Mouse (Mus musculus): ENCODE data around the gene Plcl2. TPM values are rescaled to one million over a fixed set of nuclear protein-coding genes. Genes with fewer than 3 reads are reported as not detected.
"Not testable (repeated sequence)": the region's sequence is repeated elsewhere in the genome, so short reads cannot be mapped to it uniquely, and the experiment has no call there.

Gene Plcl2
- polyA plus RNA-seq, 1 experiment from 2014 or later, result 10.2 TPM

DNA sequence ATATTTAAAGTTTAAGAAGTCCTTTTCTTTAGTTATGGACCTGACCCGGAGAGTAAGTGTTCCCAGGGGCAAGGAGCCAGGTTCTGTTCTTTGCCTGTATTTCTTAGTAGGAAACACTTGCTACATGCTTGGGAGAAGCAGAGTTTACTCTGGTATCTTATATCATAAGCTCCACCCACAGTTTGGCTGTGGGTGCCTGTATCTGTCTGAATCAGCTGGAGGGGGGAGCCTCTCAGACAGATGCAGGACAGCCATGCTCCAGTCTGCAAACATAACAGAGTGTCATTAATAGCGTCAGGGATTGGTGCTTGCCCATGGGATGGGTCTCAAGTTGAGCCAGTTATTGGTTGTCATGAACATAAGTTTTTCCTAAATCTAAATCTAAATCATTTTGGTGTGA lies 42.9 kb downstream of the Plcl2 start:
- Histone ChIP-seq H3K4me2 (replicated peaks) (no peak overlapping the region), H3K36me3 (no peaks in the 10 kb centered on the region), H3K9me3 (no peaks in the 10 kb centered on the region), H3K27ac (no peak overlapping the region), H3K9ac (no peak overlapping the region), H3K4me1 (no peaks in the 10 kb centered on the region), H3K27me3 (replicated peaks) (no peaks in the 10 kb centered on the region), H3K4me3 (no peak overlapping the region)
- no peak for ATAC-seq (ENCODE audit: low FRiP score, low read depth)
- WGBS, result 88% methylated on average over 2 of the region's 2 CpGs

DNA sequence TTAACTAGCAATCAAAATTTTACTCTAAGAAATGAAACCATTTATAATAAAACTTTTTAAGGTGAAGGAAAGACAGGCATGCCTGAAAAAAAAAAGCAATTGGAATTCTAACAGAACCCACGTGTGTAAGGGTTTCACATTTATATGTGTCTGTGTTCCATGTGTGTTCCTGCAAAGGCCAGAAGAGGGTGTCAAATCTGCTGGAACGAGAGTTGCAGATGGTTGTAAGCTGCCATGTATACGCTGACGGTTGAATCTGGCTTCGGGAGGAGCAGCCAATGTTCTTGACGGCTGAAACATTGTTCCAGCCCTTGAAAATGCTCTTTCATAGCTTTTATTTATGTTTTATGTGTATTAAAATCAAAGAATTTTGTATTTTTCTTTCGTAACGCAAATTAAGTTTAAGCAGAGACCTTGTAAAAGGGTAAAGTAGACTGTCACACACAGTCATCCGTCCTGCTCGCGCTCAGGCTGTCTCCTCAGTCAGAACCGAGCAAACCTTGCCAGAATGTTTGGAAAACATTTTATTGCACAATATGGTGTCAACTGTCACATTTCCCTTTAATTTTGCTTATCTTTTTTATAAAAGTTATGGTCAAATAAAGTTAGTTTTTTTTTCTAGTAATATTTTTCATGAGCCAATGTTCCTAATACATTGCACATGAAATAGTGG lies 48.5 kb downstream of the Plcl2 start:
- no peak overlapping the region for H3K27ac ChIP-seq
- no peaks in the 10 kb centered on the region for H3K9me3 ChIP-seq
- no peak for ATAC-seq (ENCODE audit: low FRiP score, low read depth)
- no peak overlapping the region for H3K4me3 ChIP-seq
- H3K4me2 ChIP-seq (replicated peaks), result no peak overlapping the region
- H3K4me1 ChIP-seq, result no peaks in the 10 kb centered on the region
- no peaks in the 10 kb centered on the region for H3K27me3 ChIP-seq (replicated peaks)
- H3K36me3 ChIP-seq, result no peaks in the 10 kb centered on the region
- H3K9ac ChIP-seq, result no peak overlapping the region
- WGBS, result 84% methylated on average over 12 of the region's 12 CpGs

DNA sequence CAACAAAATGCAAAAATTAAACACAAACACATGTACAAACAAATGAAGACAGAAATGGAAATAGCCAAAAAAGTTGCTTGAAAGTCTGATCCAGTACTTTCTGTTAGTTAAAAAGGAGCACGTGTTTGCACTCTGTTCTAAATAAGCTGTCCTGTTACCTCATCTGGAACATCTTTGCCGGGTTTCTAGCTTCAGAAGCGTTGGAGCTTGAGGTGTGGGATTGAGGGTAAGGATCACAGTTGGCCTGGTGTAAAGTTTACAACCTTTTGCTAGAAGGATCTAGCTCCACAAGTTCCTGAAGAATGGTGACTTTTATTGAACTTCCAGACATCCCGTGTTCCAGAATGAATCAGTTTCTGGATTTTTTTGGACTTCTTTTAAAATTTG lies 49.0 kb downstream of the Plcl2 start:
- no peak overlapping the region for H3K27ac ChIP-seq
- 84% methylated on average over 4 of the region's 4 CpGs for WGBS
- no peak for ATAC-seq (ENCODE audit: low FRiP score, low read depth)

DNA sequence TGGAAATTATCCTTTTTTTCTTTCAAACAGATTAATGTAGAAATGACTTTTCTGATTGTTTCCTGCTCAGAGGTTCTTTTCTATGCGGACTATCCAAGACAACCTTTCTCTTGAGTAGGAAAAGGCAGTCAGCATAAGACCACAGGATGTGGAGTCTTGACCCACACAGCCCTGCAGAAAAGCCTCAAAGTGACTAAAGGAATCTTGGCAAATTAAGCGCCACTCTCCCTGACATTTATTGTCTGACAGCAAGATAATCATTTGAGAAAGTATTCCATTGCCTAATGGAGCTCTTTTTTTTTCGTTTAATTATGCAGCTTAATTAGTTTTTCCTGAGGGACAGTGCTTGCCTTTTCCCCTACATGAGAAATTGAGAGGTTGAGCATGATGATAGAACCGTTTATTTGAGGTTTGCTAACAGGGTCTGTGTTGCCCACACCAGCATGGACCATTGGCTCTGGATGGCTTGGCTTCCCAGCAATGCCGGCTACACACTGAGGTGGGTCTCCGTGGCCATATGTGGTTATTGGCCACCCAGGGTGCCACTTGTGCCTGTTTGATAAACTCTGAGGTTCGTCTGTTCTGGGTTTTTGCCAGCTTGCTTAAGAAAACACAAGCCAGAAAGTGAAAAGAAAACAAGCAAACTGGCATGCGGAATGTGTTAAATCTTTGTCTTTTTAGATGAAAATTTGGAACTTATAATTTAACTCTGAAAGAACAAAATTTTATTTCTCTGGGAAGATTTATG lies 56.3 kb downstream of the Plcl2 start:
- no peaks in the 10 kb centered on the region for H3K4me1 ChIP-seq
- H3K9ac ChIP-seq, result no peak overlapping the region
- H3K9me3 ChIP-seq, result no peaks in the 10 kb centered on the region
- H3K36me3 ChIP-seq, result no peaks in the 10 kb centered on the region
- ATAC-seq (ENCODE audit: low FRiP score, low read depth), result no peak
- H3K4me2 ChIP-seq (replicated peaks), result no peak overlapping the region
- 57% methylated on average over 8 of the region's 8 CpGs for WGBS
- H3K27me3 ChIP-seq (replicated peaks), result no peaks in the 10 kb centered on the region
- H3K27ac ChIP-seq, result no peak overlapping the region
- no peak overlapping the region for H3K4me3 ChIP-seq

More for the DNA sequence above, 49.0 kb downstream of the Plcl2 start:
- Histone ChIP-seq H3K4me2 (replicated peaks) (no peak overlapping the region), H3K9me3 (no peaks in the 10 kb centered on the region), H3K27me3 (replicated peaks) (no peaks in the 10 kb centered on the region), H3K4me1 (no peaks in the 10 kb centered on the region), H3K9ac (no peak overlapping the region), H3K36me3 (no peaks in the 10 kb centered on the region), H3K4me3 (no peak overlapping the region)

DNA sequence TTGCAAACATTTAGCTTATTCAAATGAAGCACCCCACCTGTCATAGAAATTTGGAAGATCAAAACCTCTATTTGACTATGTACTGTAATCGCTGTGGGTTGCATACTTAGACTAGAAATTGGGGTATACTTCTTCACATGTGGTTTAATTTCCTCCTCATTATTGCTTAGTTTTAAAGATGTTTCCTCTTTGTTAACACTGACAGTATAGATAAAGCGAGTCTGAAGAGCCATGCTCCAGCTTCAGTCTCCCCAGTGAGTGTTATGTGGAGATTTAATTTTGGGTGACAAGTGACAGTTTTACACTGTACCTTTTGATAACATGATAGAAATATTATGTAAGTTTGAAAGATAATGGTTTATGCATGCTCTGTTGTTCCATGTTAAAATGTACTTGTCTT lies 59.6 kb downstream of the Plcl2 start:
- no peaks in the 10 kb centered on the region for H3K4me1 ChIP-seq
- WGBS, result 94% methylated on average over 2 of the region's 2 CpGs
- H3K4me3 ChIP-seq, result no peak overlapping the region
- no peak overlapping the region for H3K9ac ChIP-seq
- H3K36me3 ChIP-seq, result no peaks in the 10 kb centered on the region
- H3K27me3 ChIP-seq (replicated peaks), result no peaks in the 10 kb centered on the region
- no peaks in the 10 kb centered on the region for H3K9me3 ChIP-seq
- no peak overlapping the region for H3K4me2 ChIP-seq (replicated peaks)
- no peak overlapping the region for H3K27ac ChIP-seq
- no peak for ATAC-seq (ENCODE audit: low FRiP score, low read depth)

DNA sequence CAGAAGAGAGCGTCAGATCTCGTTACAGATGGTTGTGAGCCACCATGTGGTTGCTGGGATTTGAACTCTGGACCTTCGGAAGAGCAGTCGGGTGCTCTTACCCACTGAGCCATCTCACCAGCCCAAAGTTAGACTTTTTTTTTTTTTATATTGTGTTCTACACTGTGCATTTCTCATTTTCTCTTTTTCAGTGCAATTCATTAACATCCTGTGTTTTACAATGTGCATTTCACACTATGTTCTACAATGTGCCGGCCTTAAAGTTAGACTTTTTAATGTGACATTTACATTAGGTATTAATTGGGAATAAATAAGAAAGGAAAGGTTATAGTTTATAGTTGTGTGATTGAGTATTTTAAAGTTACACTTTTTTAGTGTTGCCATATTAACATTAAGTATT lies 61.0 kb downstream of the Plcl2 start:
- H3K9me3 ChIP-seq; H3K4me2 ChIP-seq (replicated peaks); H3K9ac ChIP-seq; H3K4me1 ChIP-seq; H3K27ac ChIP-seq; H3K4me3 ChIP-seq; H3K36me3 ChIP-seq; ATAC-seq (ENCODE audit: low FRiP score, low read depth); H3K27me3 ChIP-seq (replicated peaks): not testable (repeated sequence)
- 98% methylated on average over 5 of the region's 5 CpGs for WGBS

DNA sequence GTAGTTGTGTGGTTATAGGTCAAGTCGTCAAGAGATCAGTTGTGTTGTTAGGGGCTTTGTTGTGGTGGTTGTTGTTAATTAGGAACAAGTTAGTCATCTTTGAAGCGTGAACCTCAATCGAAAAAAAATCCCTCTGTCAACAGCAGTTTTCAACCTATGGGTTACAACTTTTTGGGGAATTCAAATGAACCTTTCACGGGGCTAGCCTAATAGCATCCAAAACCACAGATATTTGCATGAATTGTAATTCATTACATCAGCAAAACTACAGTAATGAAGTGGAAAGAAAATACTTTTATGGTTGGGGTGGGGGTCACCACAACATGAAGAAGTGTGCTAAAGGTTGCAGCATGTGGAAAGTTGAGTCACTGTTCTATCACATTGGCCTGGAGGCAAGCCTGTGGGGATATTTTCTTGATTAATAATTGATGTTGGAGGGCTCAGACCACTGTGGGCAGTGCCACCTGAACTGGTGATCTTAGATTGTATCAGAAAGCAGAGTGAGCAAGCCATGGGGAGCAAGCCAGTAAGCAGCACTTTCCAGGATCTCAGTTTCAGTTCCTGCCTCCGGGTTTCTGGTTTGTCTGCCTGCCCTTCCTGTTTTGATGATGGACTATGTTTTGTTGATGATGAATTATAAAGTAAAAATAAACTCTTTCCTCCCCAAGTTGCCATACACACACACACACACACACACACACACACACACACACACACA lies 61.6 kb downstream of the Plcl2 start:
- 85% methylated on average over 5 of the region's 5 CpGs for WGBS
- H3K4me3 ChIP-seq, result no peak overlapping the region
- no peak overlapping the region for H3K4me2 ChIP-seq (replicated peaks)
- no peaks in the 10 kb centered on the region for H3K9me3 ChIP-seq
- H3K27ac ChIP-seq, result no peak overlapping the region
- H3K36me3 ChIP-seq, result no peaks in the 10 kb centered on the region
- no peaks in the 10 kb centered on the region for H3K27me3 ChIP-seq (replicated peaks)
- H3K4me1 ChIP-seq, result no peaks in the 10 kb centered on the region
- ATAC-seq (ENCODE audit: low FRiP score, low read depth), result no peak
- no peak overlapping the region for H3K9ac ChIP-seq

DNA sequence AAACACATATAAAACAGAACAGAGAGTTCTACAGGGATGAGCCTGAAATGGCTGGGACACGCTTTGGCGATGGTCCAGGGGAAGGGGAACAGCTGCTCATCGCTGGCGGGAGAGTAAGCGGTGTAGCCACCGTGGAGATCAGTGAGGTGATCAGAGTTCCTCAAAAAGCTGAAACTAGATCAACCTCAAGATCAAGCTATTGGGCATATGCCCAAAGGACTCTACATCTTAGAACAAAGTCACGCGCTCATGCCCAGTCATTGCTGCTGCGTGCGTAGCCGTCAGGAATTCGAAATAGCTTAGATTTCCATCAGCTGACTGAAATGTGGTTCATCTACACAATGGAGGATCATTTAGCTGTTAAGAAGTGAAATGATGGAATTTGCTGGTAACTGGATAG lies 65.0 kb downstream of the Plcl2 start:
- Histone ChIP-seq H3K4me2 (replicated peaks) (no peak overlapping the region), H3K9me3 (no peaks in the 10 kb centered on the region), H3K27me3 (replicated peaks) (no peaks in the 10 kb centered on the region), H3K4me1 (no peaks in the 10 kb centered on the region), H3K36me3 (no peaks in the 10 kb centered on the region), H3K27ac (no peak overlapping the region), H3K9ac (no peak overlapping the region), H3K4me3 (no peak overlapping the region)
- 94% methylated on average over 12 of the region's 12 CpGs for WGBS
- ATAC-seq (ENCODE audit: low FRiP score, low read depth), result no peak

DNA sequence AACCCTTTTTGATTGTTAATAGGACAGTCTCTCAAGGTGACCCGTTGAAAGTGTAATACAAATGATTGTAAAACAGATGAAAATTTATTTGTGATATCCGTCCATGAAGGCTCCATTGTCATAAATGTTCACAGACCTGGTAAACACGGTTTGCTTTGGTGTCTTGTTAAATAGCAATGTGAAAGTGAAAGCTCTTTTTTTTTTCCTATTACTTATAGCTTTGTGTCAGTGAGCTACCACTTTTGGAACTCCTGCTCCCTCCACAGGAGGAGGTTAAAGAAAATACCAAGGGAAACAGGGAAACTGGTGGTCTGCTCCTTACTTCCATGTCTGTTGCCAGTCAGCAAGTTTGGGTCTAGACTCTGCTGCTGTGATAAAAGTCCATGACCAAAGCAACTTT lies 71.2 kb downstream of the Plcl2 start:
- 89% methylated on average over 3 of the region's 3 CpGs for WGBS

DNA sequence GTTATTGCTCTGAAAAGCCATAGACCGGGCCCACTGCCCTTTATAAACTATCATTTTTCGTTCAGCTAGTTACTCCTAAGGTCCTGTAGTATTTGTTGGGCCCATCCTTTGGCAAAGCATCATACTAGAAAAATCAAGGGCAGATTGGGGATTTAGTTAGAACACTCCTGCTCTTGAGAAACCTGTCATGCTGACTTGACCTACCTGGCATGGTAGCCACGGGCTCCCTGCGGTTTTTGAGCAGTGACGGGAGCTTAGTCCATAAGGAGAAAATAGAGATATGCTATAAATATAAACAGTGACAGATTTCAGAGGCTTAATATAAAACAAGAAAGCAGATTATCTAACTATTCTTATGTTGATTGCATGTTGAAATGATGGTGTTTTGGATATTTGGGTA lies 77.6 kb downstream of the Plcl2 start:
- Histone ChIP-seq H3K9me3 (no peaks in the 10 kb centered on the region), H3K36me3 (no peaks in the 10 kb centered on the region), H3K9ac (no peak overlapping the region), H3K4me1 (no peaks in the 10 kb centered on the region), H3K4me3 (no peak overlapping the region), H3K27me3 (replicated peaks) (no peaks in the 10 kb centered on the region), H3K4me2 (replicated peaks) (no peak overlapping the region), H3K27ac (no peak overlapping the region)
- 94% methylated on average over 5 of the region's 5 CpGs for WGBS
- ATAC-seq (ENCODE audit: low FRiP score, low read depth), result no peak

More for the DNA sequence above, 71.2 kb downstream of the Plcl2 start:
- H3K4me2 ChIP-seq (replicated peaks), result no peak overlapping the region
- no peaks in the 10 kb centered on the region for H3K4me1 ChIP-seq
- no peaks in the 10 kb centered on the region for H3K27me3 ChIP-seq (replicated peaks)
- ATAC-seq (ENCODE audit: low FRiP score, low read depth), result no peak
- no peaks in the 10 kb centered on the region for H3K9me3 ChIP-seq
- no peak overlapping the region for H3K9ac ChIP-seq
- no peaks in the 10 kb centered on the region for H3K36me3 ChIP-seq
- H3K27ac ChIP-seq, result no peak overlapping the region
- no peak overlapping the region for H3K4me3 ChIP-seq

DNA sequence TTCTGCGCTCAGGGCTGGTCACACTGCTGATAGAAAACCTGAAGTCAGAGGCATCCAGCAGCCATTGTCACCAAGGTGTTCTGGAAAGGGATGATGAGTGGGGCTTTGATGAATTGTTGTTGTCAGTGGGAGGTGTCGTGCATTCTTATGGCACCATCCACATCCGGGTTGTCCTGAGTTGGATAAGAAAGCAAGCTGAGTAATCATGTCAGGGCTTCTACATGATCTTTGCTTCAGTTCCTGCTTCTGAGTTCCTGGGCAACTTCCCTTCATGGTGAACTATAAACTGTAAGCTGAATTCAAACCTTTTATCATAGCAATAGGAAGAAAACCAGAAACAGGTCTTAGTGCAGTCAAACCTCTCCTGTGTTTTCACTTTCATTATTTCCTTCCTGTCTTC lies 78.7 kb downstream of the Plcl2 start:
- no peak for ATAC-seq (ENCODE audit: low FRiP score, low read depth)
- H3K4me2 ChIP-seq (replicated peaks), result no peak overlapping the region
- no peaks in the 10 kb centered on the region for H3K27me3 ChIP-seq (replicated peaks)
- no peak overlapping the region for H3K9ac ChIP-seq
- H3K4me3 ChIP-seq, result no peak overlapping the region
- no peak overlapping the region for H3K27ac ChIP-seq
- H3K4me1 ChIP-seq, result no peaks in the 10 kb centered on the region
- WGBS, result 64% methylated on average over 3 of the region's 3 CpGs
- no peaks in the 10 kb centered on the region for H3K9me3 ChIP-seq
- H3K36me3 ChIP-seq, result no peaks in the 10 kb centered on the region

DNA sequence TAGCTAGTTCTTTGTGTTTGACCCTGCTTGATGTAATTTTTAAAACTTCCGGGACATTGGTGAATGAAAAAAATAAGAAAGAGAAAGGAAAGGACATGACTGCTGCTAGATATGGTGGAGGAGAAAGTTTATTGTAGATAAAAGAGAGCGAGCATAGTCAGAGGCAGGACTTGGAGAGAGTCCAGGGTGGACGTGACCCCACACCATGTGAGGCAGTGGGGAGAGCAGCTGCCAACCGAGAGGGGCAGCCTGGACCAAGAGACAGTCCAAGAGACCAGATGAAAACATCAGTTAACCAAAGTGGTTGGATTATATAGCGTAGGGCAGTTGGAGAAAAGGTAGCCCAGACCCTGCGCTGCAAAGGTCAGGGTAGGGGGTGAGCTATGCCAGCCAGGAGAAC lies 91.0 kb downstream of the Plcl2 start:
- no peaks in the 10 kb centered on the region for H3K9me3 ChIP-seq
- H3K4me1 ChIP-seq, result no peaks in the 10 kb centered on the region
- no peaks in the 10 kb centered on the region for H3K36me3 ChIP-seq
- H3K4me3 ChIP-seq, result no peak overlapping the region
- ATAC-seq (ENCODE audit: low FRiP score, low read depth), result no peak
- WGBS, result 77% methylated on average over 6 of the region's 6 CpGs
- no peaks in the 10 kb centered on the region for H3K27me3 ChIP-seq (replicated peaks)
- no peak overlapping the region for H3K9ac ChIP-seq
- H3K27ac ChIP-seq, result no peak overlapping the region
- H3K4me2 ChIP-seq (replicated peaks), result no peak overlapping the region
